Mouse (Mus musculus): ENCODE data around the gene Tshz2. TPM values are rescaled to one million over a fixed set of nuclear protein-coding genes. Genes with fewer than 3 reads are reported as not detected.

Tshz2 gene
- total RNA-seq, 2 experiments from 2014 or later, result not detected

- ATAC-seq (replicated peaks; ENCODE audit: low FRiP score, low TSS enrichment, poor library complexity, severe bottlenecking), result no peak
These were observed 280.0 kb downstream of the Tshz2 start for GRCm38 (mm10) chr2:169912826-169913225.

GRCm38 (mm10) chr2:169914903-169915302 lies 282.1 kb downstream of the Tshz2 start:
- ATAC-seq (replicated peaks; ENCODE audit: low FRiP score, low TSS enrichment, poor library complexity, severe bottlenecking), result no peak

- no peak for ATAC-seq (replicated peaks; ENCODE audit: low FRiP score, low TSS enrichment, poor library complexity, severe bottlenecking)
These were observed 282.5 kb downstream of the Tshz2 start for GRCm38 (mm10) chr2:169915326-169915725.

- ATAC-seq (replicated peaks; ENCODE audit: low FRiP score, low TSS enrichment, poor library complexity, severe bottlenecking), result no peak
These were observed 286.4 kb downstream of the Tshz2 start for GRCm38 (mm10) chr2:169919111-169919695.

- ATAC-seq (replicated peaks; ENCODE audit: low FRiP score, low TSS enrichment, poor library complexity, severe bottlenecking), result no peak
These were observed 291.5 kb downstream of the Tshz2 start for GRCm38 (mm10) chr2:169924177-169924810.

GRCm38 (mm10) chr2:169925466-169925865 lies 292.7 kb downstream of the Tshz2 start:
- ATAC-seq (replicated peaks; ENCODE audit: low FRiP score, low TSS enrichment, poor library complexity, severe bottlenecking), result no peak

GRCm38 (mm10) chr2:169926016-169926415 lies 293.2 kb downstream of the Tshz2 start:
- no peak for ATAC-seq (replicated peaks; ENCODE audit: low FRiP score, low TSS enrichment, poor library complexity, severe bottlenecking)

GRCm38 (mm10) chr2:169927401-169927800 lies 294.6 kb downstream of the Tshz2 start:
- ATAC-seq (replicated peaks; ENCODE audit: low FRiP score, low TSS enrichment, poor library complexity, severe bottlenecking), result no peak

- ATAC-seq (replicated peaks; ENCODE audit: low FRiP score, low TSS enrichment, poor library complexity, severe bottlenecking), result no peak
These were observed 295.8 kb downstream of the Tshz2 start for GRCm38 (mm10) chr2:169928447-169929120.

- ATAC-seq (replicated peaks; ENCODE audit: low FRiP score, low TSS enrichment, poor library complexity, severe bottlenecking), result 0 out of 2 replicates have a peak, but pooled peaks have one; percentile 50
These were observed 297.0 kb downstream of the Tshz2 start for GRCm38 (mm10) chr2:169929540-169930497.

GRCm38 (mm10) chr2:169935642-169936041 lies 302.8 kb downstream of the Tshz2 start:
- no peak for ATAC-seq (replicated peaks; ENCODE audit: low FRiP score, low TSS enrichment, poor library complexity, severe bottlenecking)

GRCm38 (mm10) chr2:169940297-169941142 lies 307.7 kb downstream of the Tshz2 start:
- no peak for ATAC-seq (replicated peaks; ENCODE audit: low FRiP score, low TSS enrichment, poor library complexity, severe bottlenecking)

- no peak for ATAC-seq (replicated peaks; ENCODE audit: low FRiP score, low TSS enrichment, poor library complexity, severe bottlenecking)
These were observed 310.9 kb downstream of the Tshz2 start for GRCm38 (mm10) chr2:169943727-169944126.

- ATAC-seq (replicated peaks; ENCODE audit: low FRiP score, low TSS enrichment, poor library complexity, severe bottlenecking), result no peak
These were observed 315.3 kb downstream of the Tshz2 start for GRCm38 (mm10) chr2:169948139-169948538.

GRCm38 (mm10) chr2:169951041-169951440 lies 318.2 kb downstream of the Tshz2 start:
- ATAC-seq (replicated peaks; ENCODE audit: low FRiP score, low TSS enrichment, poor library complexity, severe bottlenecking), result no peak

- ATAC-seq (replicated peaks; ENCODE audit: low FRiP score, low TSS enrichment, poor library complexity, severe bottlenecking), result no peak
These were observed 320.2 kb downstream of the Tshz2 start for GRCm38 (mm10) chr2:169952981-169953380.

GRCm38 (mm10) chr2:169958736-169959573 lies 326.1 kb downstream of the Tshz2 start:
- ATAC-seq (replicated peaks; ENCODE audit: low FRiP score, low TSS enrichment, poor library complexity, severe bottlenecking), result no peak

Measured in megakaryocyte-erythroid progenitor cell, adult 5-6 weeks (primary cell).